Mouse (Mus musculus): ENCODE measurements around the gene 5031439G07Rik. TPM values are rescaled to one million over a fixed set of nuclear protein-coding genes. Genes with fewer than 3 reads are reported as not detected.
"Not testable (repeated sequence)": the region's sequence is repeated elsewhere in the genome, so short reads cannot be mapped to it uniquely, and the experiment has no call there.

5031439G07Rik gene
- polyA plus RNA-seq (2015; fragmentation: Nextera tagmentation; extraction: Ambion mirVana), result 5.7 and 7.1 TPM in 2 replicates

- peak; percentile 93 for ATAC-seq (replicated peaks; ENCODE audit: low FRiP score)
- 1% methylated on average over 47 of the region's 59 CpGs for WGBS
These were observed at the start of gene 5031439G07Rik for GRCm38 (mm10) chr15:84987874-84988825. 5031439G07Rik (minus strand) TSS chr15:84988551.

GRCm38 (mm10) chr15:85037343-85037690 is 49.0 kb upstream of the 5031439G07Rik start:
- H3K4me3 ChIP-seq (replicated peaks), result peak overlapping the region; percentile 77
- peak overlapping the region; percentile 88 for H3K9ac ChIP-seq
- 6% methylated on average over 8 of the region's 8 CpGs for WGBS
- peak overlapping the region; percentile 76; the same call in 1 of the 2 replicates for H3K27ac ChIP-seq
- H3K4me2 ChIP-seq, result peak overlapping the region; percentile 93
- no peaks in the 10 kb centered on the region for H3K9me3 ChIP-seq (replicated peaks)
- no peak for ATAC-seq (replicated peaks; ENCODE audit: low FRiP score)
- H3K27me3 ChIP-seq, result 0 out of 2 replicates have a peak, but pooled peaks cover 6% of the 10 kb centered on the region
- H3K4me1 ChIP-seq, result peaks cover 31% of the 10 kb centered on the region
- H3K36me3 ChIP-seq, result no peaks in the 10 kb centered on the region

More at GRCm38 (mm10) chr15:84987874-84988825, at the start of gene 5031439G07Rik:
- Histone ChIP-seq H3K9me3 (replicated peaks) (no peaks in the 10 kb centered on the region), H3K4me3 (replicated peaks) (peak within 1 kb of the TSS; percentile 85), H3K36me3 (no peaks in the 10 kb centered on the region), H3K4me2 (peak within 1 kb of the TSS; percentile 91), H3K27me3 (no peaks in the 10 kb centered on the region), H3K27ac (peak within 1 kb of the TSS; percentile 70), H3K4me1 (peaks cover 27% of the 10 kb centered on the region), H3K9ac (peak within 1 kb of the TSS; percentile 88)

- H3K9me3 ChIP-seq (replicated peaks), result no peaks in the 10 kb centered on the region
- H3K4me1 ChIP-seq, result peaks cover 26% of the 10 kb centered on the region
- ATAC-seq (replicated peaks; ENCODE audit: low FRiP score), result peak; percentile 96
- peak overlapping the region; percentile 88 for H3K9ac ChIP-seq
- WGBS, result under 1% methylated on average over 72 of the region's 75 CpGs
- H3K36me3 ChIP-seq, result no peaks in the 10 kb centered on the region
- peak overlapping the region; percentile 76 for H3K27ac ChIP-seq
- H3K27me3 ChIP-seq, result 0 out of 2 replicates have a peak, but pooled peaks cover 6% of the 10 kb centered on the region
- H3K4me3 ChIP-seq (replicated peaks), result peak overlapping the region; percentile 77
- H3K4me2 ChIP-seq, result peak overlapping the region; percentile 93
These were observed 48.4 kb upstream of the 5031439G07Rik start for GRCm38 (mm10) chr15:85036566-85037342.

- ATAC-seq (replicated peaks; ENCODE audit: low FRiP score); H3K36me3 ChIP-seq: not testable (repeated sequence)
These were observed 45.6 kb upstream of the 5031439G07Rik start for GRCm38 (mm10) chr15:85033916-85034315.

GRCm38 (mm10) chr15:85031866-85032265 is 43.5 kb upstream of the 5031439G07Rik start:
- H3K27ac ChIP-seq, result no peak overlapping the region
- H3K27me3 ChIP-seq, result 0 out of 2 replicates have a peak, but pooled peaks cover 6% of the 10 kb centered on the region
- ATAC-seq (replicated peaks; ENCODE audit: low FRiP score), result no peak

More at GRCm38 (mm10) chr15:85033916-85034315, 45.6 kb upstream of the 5031439G07Rik start:
- H3K27me3 ChIP-seq; H3K9me3 ChIP-seq (replicated peaks); H3K9ac ChIP-seq; H3K4me3 ChIP-seq (replicated peaks); H3K4me2 ChIP-seq: not testable (repeated sequence)
- WGBS, result 33% methylated on average over 7 of the region's 7 CpGs
- peaks cover 22% of the 10 kb centered on the region for H3K4me1 ChIP-seq
- H3K27ac ChIP-seq, result 0 out of 2 replicates have a peak overlapping the region, but pooled peaks have one; percentile 10

GRCm38 (mm10) chr15:85030643-85031042 is 42.3 kb upstream of the 5031439G07Rik start:
- H3K4me3 ChIP-seq (replicated peaks); H3K4me1 ChIP-seq; H3K36me3 ChIP-seq; H3K9ac ChIP-seq; H3K27ac ChIP-seq; H3K9me3 ChIP-seq (replicated peaks); ATAC-seq (replicated peaks; ENCODE audit: low FRiP score); H3K4me2 ChIP-seq; H3K27me3 ChIP-seq: not testable (repeated sequence)
- WGBS, result 79% methylated on average over 1 of the region's 1 CpGs

More at GRCm38 (mm10) chr15:85031866-85032265, 43.5 kb upstream of the 5031439G07Rik start:
- no peak overlapping the region for H3K4me3 ChIP-seq (replicated peaks)
- H3K4me1 ChIP-seq, result peaks cover 6% of the 10 kb centered on the region
- no peak overlapping the region for H3K4me2 ChIP-seq
- H3K36me3 ChIP-seq, result no peaks in the 10 kb centered on the region
- H3K9me3 ChIP-seq (replicated peaks), result no peaks in the 10 kb centered on the region
- 65% methylated on average over 3 of the region's 3 CpGs for WGBS
- H3K9ac ChIP-seq, result no peak overlapping the region

GRCm38 (mm10) chr15:85028648-85029047 is 40.3 kb upstream of the 5031439G07Rik start, which contains the start of gene Fam118a:
Fam118a (plus strand) TSS chr15:85028948.
- not testable (repeated sequence) for H3K9me3 ChIP-seq (replicated peaks); H3K4me2 ChIP-seq; H3K27me3 ChIP-seq; H3K4me1 ChIP-seq; H3K27ac ChIP-seq; ATAC-seq (replicated peaks; ENCODE audit: low FRiP score); H3K36me3 ChIP-seq; H3K9ac ChIP-seq; H3K4me3 ChIP-seq (replicated peaks)
- WGBS, result 32% methylated on average over 1 of the region's 1 CpGs

GRCm38 (mm10) chr15:85027740-85028139 is 39.4 kb upstream of the 5031439G07Rik start:
- H3K4me2 ChIP-seq, result no peak overlapping the region
- ATAC-seq (replicated peaks; ENCODE audit: low FRiP score), result no peak
- WGBS, result 45% methylated on average over 4 of the region's 4 CpGs
- H3K9me3 ChIP-seq (replicated peaks), result no peaks in the 10 kb centered on the region
- no peaks in the 10 kb centered on the region for H3K27me3 ChIP-seq
- no peaks in the 10 kb centered on the region for H3K36me3 ChIP-seq
- H3K4me1 ChIP-seq, result no peaks in the 10 kb centered on the region
- H3K27ac ChIP-seq, result no peak overlapping the region
- H3K4me3 ChIP-seq (replicated peaks), result no peak overlapping the region
- no peak overlapping the region for H3K9ac ChIP-seq

- no peak for ATAC-seq (replicated peaks; ENCODE audit: low FRiP score)
- H3K36me3 ChIP-seq, result no peaks in the 10 kb centered on the region
- H3K27me3 ChIP-seq, result no peaks in the 10 kb centered on the region
- no peak overlapping the region for H3K27ac ChIP-seq
- no peaks in the 10 kb centered on the region for H3K9me3 ChIP-seq (replicated peaks)
- H3K9ac ChIP-seq, result no peak overlapping the region
- no peak overlapping the region for H3K4me2 ChIP-seq
- H3K4me1 ChIP-seq, result no peaks in the 10 kb centered on the region
- H3K4me3 ChIP-seq (replicated peaks), result no peak overlapping the region
- 77% methylated on average over 4 of the region's 4 CpGs for WGBS
These were observed 37.8 kb upstream of the 5031439G07Rik start for GRCm38 (mm10) chr15:85026197-85026596.

- Histone ChIP-seq H3K27me3 (peaks cover 5% of the 10 kb centered on the region), H3K9me3 (replicated peaks) (no peaks in the 10 kb centered on the region), H3K36me3 (no peaks in the 10 kb centered on the region), H3K9ac (no peak overlapping the region), H3K4me2 (no peak overlapping the region), H3K4me3 (replicated peaks) (no peak overlapping the region), H3K4me1 (peaks cover 1% of the 10 kb centered on the region; the same call in 1 of the 2 replicates), H3K27ac (no peak overlapping the region)
- 74% methylated on average over 4 of the region's 4 CpGs for WGBS
- no peak for ATAC-seq (replicated peaks; ENCODE audit: low FRiP score)
These were observed 33.9 kb upstream of the 5031439G07Rik start for GRCm38 (mm10) chr15:85022211-85022610.

- no peak within 1 kb of the TSS for H3K27ac ChIP-seq
- H3K9ac ChIP-seq, result no peak within 1 kb of the TSS
- WGBS, result 8% methylated on average over 21 of the region's 21 CpGs
- H3K4me1 ChIP-seq, result peaks cover 16% of the 10 kb centered on the region
- H3K4me3 ChIP-seq (replicated peaks), result no peak within 1 kb of the TSS
- no peaks in the 10 kb centered on the region for H3K36me3 ChIP-seq
- H3K9me3 ChIP-seq (replicated peaks), result no peaks in the 10 kb centered on the region
- H3K4me2 ChIP-seq, result peak within 1 kb of the TSS; percentile 27
- H3K27me3 ChIP-seq, result peaks cover 25% of the 10 kb centered on the region
- no peak; the same call in 1 of the 2 replicates for ATAC-seq (replicated peaks; ENCODE audit: low FRiP score)
These were observed 28.8 kb upstream of the 5031439G07Rik start, which contains the start of gene Upk3a for GRCm38 (mm10) chr15:85016951-85017664. Upk3a (plus strand) TSS chr15:85017141.

Measured in kidney, embryonic 15.5 days (tissue).